ENCODE assay signal across 8 mouse cellular contexts in the genomic region with DNA sequence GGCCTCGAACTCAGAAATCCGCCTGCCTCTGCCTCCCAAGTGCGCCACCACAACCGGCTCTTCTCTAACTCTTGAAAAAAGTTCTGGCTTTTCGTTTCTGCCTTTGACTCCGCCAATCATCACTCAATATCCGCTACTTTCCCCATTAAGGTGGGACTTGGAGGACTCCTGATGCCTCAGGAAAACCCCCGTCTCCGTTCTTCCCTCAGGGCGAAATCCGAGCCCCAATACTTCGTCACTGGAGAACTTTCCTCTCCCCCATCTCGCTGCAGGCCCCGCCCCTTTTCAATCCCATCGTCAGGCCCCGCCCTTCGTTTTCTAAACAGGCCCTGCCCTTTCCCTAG. TPM values are rescaled to one million over a fixed set of nuclear protein-coding genes. Genes with fewer than 3 reads are reported as not detected.
DNase-seq lines count a peak whose midpoint lies in the region; ATAC-seq and TF ChIP-seq lines count a peak whose summit lies in the region.

No protein-coding gene starts in this region.

- H3K4me2 ChIP-seq in limb, embryonic 11.5 days (ENCODE audit: low read depth, severe bottlenecking): peak overlapping the region; percentile 90

- no peak for ATAC-seq in megakaryocyte, adult 5-6 weeks (ENCODE audit: poor library complexity, severe bottlenecking)
- peak; percentile 2; the same call in 1 of the 2 replicates for ATAC-seq in limb, embryonic 11.5 days (ENCODE audit: insufficient number of reproducible peaks, low FRiP score, low TSS enrichment, low read depth)

- H3K27me3 ChIP-seq in cerebellum, adult 2 months (ENCODE audit: control insufficient read depth, insufficient read depth, low read length): no peaks in the 10 kb centered on the region
- peaks cover 1% of the 10 kb centered on the region for H3K27me3 ChIP-seq in megakaryocyte, embryonic 14.5 days (replicated peaks)
- no peaks in the 10 kb centered on the region for H3K27me3 ChIP-seq in limb, embryonic 11.5 days (ENCODE audit: control insufficient read depth, insufficient read depth, low read length)

- no peak for DNase-seq in cerebellum, adult 2 months
- DNase-seq in cerebellum, postnatal 10 days: no peak
- peak; percentile 86 for DNase-seq in limb, embryonic 11.5 days (ENCODE audit: low spot score)
- no peak for DNase-seq in cerebellum, postnatal 36 days
- no peak for DNase-seq in cerebellum, adult 11-12 months

- H3K4me3 ChIP-seq in cerebellum, adult 2 months (replicated peaks; ENCODE audit: insufficient read depth, low read depth, low read length): peak overlapping the region; percentile 62
- peak overlapping the region; percentile 97 for H3K4me3 ChIP-seq in megakaryocyte, embryonic 14.5 days (replicated peaks)
- peak overlapping the region; percentile 61 for H3K4me3 ChIP-seq in limb, embryonic 11.5 days (ENCODE audit: low read depth, low read length)
- H3K4me3 ChIP-seq in olfactory bulb, adult 2 months (ENCODE audit: insufficient read depth, low read depth, low read length): peak overlapping the region; percentile 72

- H3K9ac ChIP-seq in limb, embryonic 11.5 days (ENCODE audit: low read length): 0 out of 2 replicates have a peak overlapping the region, but pooled peaks have one; percentile 17

- WGBS in cerebellum, adult 2 months: 15% methylated on average over 17 of the region's 17 CpGs
- 14% methylated on average over 17 of the region's 17 CpGs for WGBS in limb, embryonic 11.5 days
- WGBS in olfactory bulb, adult 2 months: 17% methylated on average over 17 of the region's 17 CpGs

- no peak for TF ChIP-seq CTCF in cerebellum, adult 2 months (IDR thresholded peaks at IDR 0.05; ENCODE audit: borderline replicate concordance, insufficient read depth, low read depth, low read length)
- no peak for TF ChIP-seq CTCF in olfactory bulb, adult 2 months (IDR thresholded peaks at IDR 0.05; ENCODE audit: insufficient read depth, low read depth, low read length)

- H3K36me3 ChIP-seq in megakaryocyte, embryonic 14.5 days (replicated peaks; ENCODE audit: low read length): peaks cover 19% of the 10 kb centered on the region
- peaks cover 7% of the 10 kb centered on the region; the same call in 1 of the 2 replicates for H3K36me3 ChIP-seq in limb, embryonic 11.5 days (ENCODE audit: control insufficient read depth, insufficient read depth, low read length)

- TF ChIP-seq POLR2A in cerebellum, adult 2 months (IDR thresholded peaks at IDR 0.05; ENCODE audit: borderline replicate concordance, insufficient read depth, low read length): no peak
- no peak for TF ChIP-seq POLR2A in olfactory bulb, adult 2 months (IDR thresholded peaks at IDR 0.05; ENCODE audit: insufficient read depth, low read depth, low read length)

- no peaks in the 10 kb centered on the region for H3K9me3 ChIP-seq in megakaryocyte, embryonic 14.5 days
- H3K9me3 ChIP-seq in limb, embryonic 11.5 days (ENCODE audit: control insufficient read depth, low read length): no peaks in the 10 kb centered on the region

- peaks cover 5% of the 10 kb centered on the region; the same call in 1 of the 2 replicates for H3K4me1 ChIP-seq in cerebellum, adult 2 months (ENCODE audit: control insufficient read depth, insufficient read depth, low read length)
- peaks cover 60% of the 10 kb centered on the region for H3K4me1 ChIP-seq in megakaryocyte, embryonic 14.5 days
- H3K4me1 ChIP-seq in limb, embryonic 11.5 days (ENCODE audit: control insufficient read depth, insufficient read depth, low read length): 0 out of 2 replicates have a peak, but pooled peaks cover 2% of the 10 kb centered on the region
- peaks cover 10% of the 10 kb centered on the region for H3K4me1 ChIP-seq in olfactory bulb, adult 2 months (ENCODE audit: control insufficient read depth, insufficient read depth, low read length)

- no peak overlapping the region for H3K27ac ChIP-seq in cerebellum, adult 2 months (ENCODE audit: insufficient read depth, low read length)
- H3K27ac ChIP-seq in limb, embryonic 11.5 days (replicated peaks; ENCODE audit: low read depth, low read length): 0 out of 2 replicates have a peak overlapping the region, but pooled peaks have one; percentile 14
- H3K27ac ChIP-seq in olfactory bulb, adult 2 months (ENCODE audit: insufficient read depth, low read depth, low read length): no peak overlapping the region

RNA-seq across cellular contexts. Expression of a gene that starts 1.1 kb away (rescaled TPM):
- polyA plus RNA-seq in cerebellum, adult 2 months (2012; rRNA removed): 4.7 and 5.8 TPM in 2 replicates
- 14.8 and 22.5 TPM in 2 replicates for polyA plus RNA-seq in megakaryocyte, embryonic 14.5 days (2012; ENCODE audit: insufficient read depth, low replicate concordance)
- 8.3 and 8.6 TPM in 2 replicates for total RNA-seq in megakaryocyte, adult 5-6 weeks (2015)
- 9.3 and 10.3 TPM in 2 replicates for total RNA-seq in megakaryocyte, adult 5-6 weeks (2017)
- polyA plus RNA-seq in limb, embryonic 11.5 days (2014; fragmentation: Nextera tagmentation; extraction: Ambion mirVana): 4.7 and 5.3 TPM in 2 replicates
- not detected in 2 replicates for polyA plus RNA-seq in olfactory bulb, adult 2 months (2012; ENCODE audit: insufficient read depth, insufficient read length, low replicate concordance, missing spikeins)

RNA-seq across cellular contexts. Expression of a gene that starts 23.9 kb away (rescaled TPM):
- 151 and 152 TPM in 2 replicates for polyA plus RNA-seq in cerebellum, adult 2 months (2012; rRNA removed)
- 109 and 265 TPM in 2 replicates for polyA plus RNA-seq in megakaryocyte, embryonic 14.5 days (2012; ENCODE audit: insufficient read depth, low replicate concordance)
- total RNA-seq in megakaryocyte, adult 5-6 weeks (2015): 15.8 and 23.4 TPM in 2 replicates
- 28.8 and 32.6 TPM in 2 replicates for total RNA-seq in megakaryocyte, adult 5-6 weeks (2017)
- polyA plus RNA-seq in limb, embryonic 11.5 days (2014; fragmentation: Nextera tagmentation; extraction: Ambion mirVana): 55.9 and 61.5 TPM in 2 replicates
- not detected in 2 replicates for polyA plus RNA-seq in olfactory bulb, adult 2 months (2012; ENCODE audit: insufficient read depth, insufficient read length, low replicate concordance, missing spikeins)

RNA-seq across cellular contexts. Expression of a gene that starts 36.7 kb away (rescaled TPM):
- polyA plus RNA-seq in cerebellum, adult 2 months (2012; rRNA removed): 158 and 159 TPM in 2 replicates
- polyA plus RNA-seq in megakaryocyte, embryonic 14.5 days (2012; ENCODE audit: insufficient read depth, low replicate concordance): 153 and 336 TPM in 2 replicates
- 56.6 and 62.8 TPM in 2 replicates for total RNA-seq in megakaryocyte, adult 5-6 weeks (2015)
- 33.2 and 37.8 TPM in 2 replicates for total RNA-seq in megakaryocyte, adult 5-6 weeks (2017)
- polyA plus RNA-seq in limb, embryonic 11.5 days (2014; fragmentation: Nextera tagmentation; extraction: Ambion mirVana): 91.6 and 97.3 TPM in 2 replicates
- polyA plus RNA-seq in olfactory bulb, adult 2 months (2012; ENCODE audit: insufficient read depth, insufficient read length, low replicate concordance, missing spikeins): not detected in 2 replicates

RNA-seq across cellular contexts. Expression of a gene that starts 49.6 kb away (rescaled TPM):
- not detected in 2 replicates for polyA plus RNA-seq in cerebellum, adult 2 months (2012; rRNA removed)
- polyA plus RNA-seq in megakaryocyte, embryonic 14.5 days (2012; ENCODE audit: insufficient read depth, low replicate concordance): 114 TPM in 1 of 2 replicates, not detected in the other
- 90.8 and 107 TPM in 2 replicates for total RNA-seq in megakaryocyte, adult 5-6 weeks (2015)
- 79.2 and 97.6 TPM in 2 replicates for total RNA-seq in megakaryocyte, adult 5-6 weeks (2017)
- polyA plus RNA-seq in limb, embryonic 11.5 days (2014; fragmentation: Nextera tagmentation; extraction: Ambion mirVana): 0.44 and 0.77 TPM in 2 replicates
- not detected in 2 replicates for polyA plus RNA-seq in olfactory bulb, adult 2 months (2012; ENCODE audit: insufficient read depth, insufficient read length, low replicate concordance, missing spikeins)

RNA-seq across cellular contexts. Expression of a gene that starts 50.8 kb away (rescaled TPM):
- polyA plus RNA-seq in cerebellum, adult 2 months (2012; rRNA removed): 86.1 and 87.2 TPM in 2 replicates
- 30.5 and 69.9 TPM in 2 replicates for polyA plus RNA-seq in megakaryocyte, embryonic 14.5 days (2012; ENCODE audit: insufficient read depth, low replicate concordance)
- 78.2 and 107 TPM in 2 replicates for total RNA-seq in megakaryocyte, adult 5-6 weeks (2015)
- 39.9 and 49.3 TPM in 2 replicates for total RNA-seq in megakaryocyte, adult 5-6 weeks (2017)
- polyA plus RNA-seq in limb, embryonic 11.5 days (2014; fragmentation: Nextera tagmentation; extraction: Ambion mirVana): 183 and 185 TPM in 2 replicates
- not detected in 2 replicates for polyA plus RNA-seq in olfactory bulb, adult 2 months (2012; ENCODE audit: insufficient read depth, insufficient read length, low replicate concordance, missing spikeins)
